8 mouse cellular contexts compared by ENCODE assay signal in the genomic region with DNA sequence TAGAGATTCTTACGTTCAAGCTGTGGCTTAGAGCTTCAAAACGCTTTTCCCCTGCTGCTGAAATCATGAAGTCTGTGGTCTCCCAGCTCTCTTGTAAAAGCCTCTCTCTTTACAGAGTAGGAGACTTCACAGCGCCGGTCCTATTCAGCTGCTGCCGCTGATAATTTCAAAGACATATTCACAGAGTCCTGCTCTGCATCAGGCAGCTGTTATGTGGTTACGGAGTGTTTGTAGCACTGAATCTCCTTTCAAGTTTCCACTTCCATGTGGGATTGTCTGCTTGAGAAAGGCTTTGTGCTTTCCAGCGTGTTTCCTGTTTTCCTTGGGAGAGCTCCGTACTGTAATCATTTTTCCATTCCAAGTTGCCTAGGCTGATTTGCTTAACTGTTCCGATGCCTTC. TPM values are rescaled to one million over a fixed set of nuclear protein-coding genes. Genes with fewer than 3 reads are reported as not detected.
DNase-seq lines count a peak whose midpoint lies in the region; TF ChIP-seq lines count a peak whose summit lies in the region.

No protein-coding gene starts in this region.

- peak overlapping the region; percentile 83 for H3K27ac ChIP-seq in gastrocnemius, adult 2 months

- TF ChIP-seq CTCF in gastrocnemius, adult 2 months (IDR thresholded peaks at IDR 0.05), result no peak

- DNase-seq in gastrocnemius, adult 2 months, result peak; percentile 31
- DNase-seq in gastrocnemius, postnatal 36 days, result no peak
- DNase-seq in T-cell, adult 2 months (ENCODE audit: low spot score), result peak; percentile 3
- peak; percentile 74 for DNase-seq in heart, adult 8-10 months (ENCODE audit: low spot score)
- peak; percentile 32 for DNase-seq in kidney, postnatal 10 days
- peak; percentile 25 for DNase-seq in mesoderm, embryonic 11.5 days (ENCODE audit: low read depth, low spot score)
- DNase-seq in adrenal gland, adult 18-20 months (ENCODE audit: low spot score in 2 of 2), result no peak
- no peak for DNase-seq in urinary bladder, postnatal 36 days (ENCODE audit: low spot score in 2 of 2)

- intact Hi-C loops in gastrocnemius, adult 2 months (cut with DNase I), result loop anchor here (5.0 kb wide), 1 partner anchor 335 kb away; the partner anchor contains the start of gene Spats2l
- intact Hi-C loops in gastrocnemius, postnatal 36 days (cut with DNase I), result no loop called here

- peak overlapping the region; percentile 73 for H3K4me3 ChIP-seq in gastrocnemius, adult 2 months

RNA-seq across cellular contexts. Expression of gene Tyw5, which starts 30.1 kb away (rescaled TPM):
- total RNA-seq in gastrocnemius, adult 2 months (2021), result 1 to 10 TPM; 3.8 to 5.1 TPM
- total RNA-seq in gastrocnemius, postnatal 36 days (2021), result 1 to 10 TPM; 2.8 to 3.4 TPM
- total RNA-seq in heart, adult 8-10 months (2022), result 1 to 10 TPM; 3.3 to 4.8 (median 4.2) TPM
- 10 to 100 TPM; 15.5 to 22.3 TPM for total RNA-seq in adrenal gland, adult 18-20 months (2021)

RNA-seq across cellular contexts. Expression of gene Maip1, which starts 30.8 kb away (rescaled TPM):
- total RNA-seq in gastrocnemius, adult 2 months (2021), result 1 to 10 TPM; 8.1 to 9.8 TPM
- 1 to 10 TPM; 7.0 to 8.0 TPM for total RNA-seq in gastrocnemius, postnatal 36 days (2021)
- total RNA-seq in heart, adult 8-10 months (2022), result 10 to 100 TPM in 3 of 4 experiments, 1 to 10 TPM in 1; 10.0 to 11.9 (median 10.9) TPM
- 10 to 100 TPM; 10.2 to 10.5 TPM for total RNA-seq in adrenal gland, adult 18-20 months (2021)

RNA-seq across cellular contexts. Expression of gene 1700066M21Rik, which starts 59.5 kb away (rescaled TPM):
- 1 to 10 TPM; 2.1 to 2.6 TPM for total RNA-seq in gastrocnemius, adult 2 months (2021)
- total RNA-seq in gastrocnemius, postnatal 36 days (2021), result 1 to 10 TPM; 1.6 to 2.0 TPM
- total RNA-seq in heart, adult 8-10 months (2022), result 1 to 10 TPM; 2.3 to 3.3 (median 2.9) TPM
- total RNA-seq in adrenal gland, adult 18-20 months (2021), result 1 to 10 TPM; 7.5 to 8.3 TPM

Comparison
In these comparisons a context has a peak if more than half of its experiments do, and no peak if none do; other contexts are left out.
1. DNase-seq: peak in gastrocnemius, adult 2 months (single experiment), T-cell, adult 2 months (single experiment), heart, adult 8-10 months (single experiment), kidney, postnatal 10 days (single experiment) and mesoderm, embryonic 11.5 days (single experiment); none in gastrocnemius, postnatal 36 days (0 of 2), adrenal gland, adult 18-20 months (0 of 2) and urinary bladder, postnatal 36 days (0 of 2).